Mouse (Mus musculus): ENCODE measurements around the gene Olfr1373.

Gene Olfr1373

DNA sequence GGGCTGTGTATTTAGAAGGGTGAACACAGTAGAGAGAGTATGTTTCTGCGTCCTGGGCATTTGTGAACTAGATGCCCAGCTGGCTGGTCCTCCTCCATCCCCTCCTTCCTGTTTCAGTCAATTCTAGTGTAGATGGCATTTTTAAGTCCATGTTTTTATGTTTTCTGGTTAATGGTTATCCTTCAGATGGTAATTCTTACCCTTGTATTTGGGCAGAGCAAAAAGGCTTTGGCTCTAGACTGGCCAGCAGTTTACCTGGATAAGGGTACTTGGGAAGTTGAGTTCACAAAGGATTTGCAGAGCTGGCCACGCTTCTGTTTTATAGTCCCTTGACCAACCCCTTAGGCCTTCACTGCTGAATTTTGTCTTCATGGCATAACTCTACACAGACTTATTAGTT lies 39.3 kb downstream of the Olfr1373 start:
- no peak for DNase-seq

DNA sequence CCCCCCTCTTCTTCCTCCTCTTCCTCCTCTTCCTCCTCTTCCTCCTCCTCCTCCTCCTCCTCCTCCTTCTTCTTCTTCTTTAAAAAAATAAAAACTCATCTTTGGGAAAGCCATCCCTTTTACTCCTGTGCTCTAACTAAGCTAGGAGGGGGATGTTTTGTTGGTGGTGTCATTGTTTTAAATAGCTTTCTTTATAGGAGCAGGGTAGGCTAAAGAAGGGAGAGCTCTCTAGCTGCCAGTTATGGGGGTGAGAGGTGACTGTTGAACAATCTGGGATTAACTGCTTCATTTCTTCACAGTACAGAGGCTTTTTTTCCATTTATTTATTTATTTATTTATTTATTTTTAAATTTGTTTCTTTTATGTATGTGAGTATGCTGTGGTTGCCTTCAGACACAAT lies 39.8 kb downstream of the Olfr1373 start:
- no peak for DNase-seq

DNA sequence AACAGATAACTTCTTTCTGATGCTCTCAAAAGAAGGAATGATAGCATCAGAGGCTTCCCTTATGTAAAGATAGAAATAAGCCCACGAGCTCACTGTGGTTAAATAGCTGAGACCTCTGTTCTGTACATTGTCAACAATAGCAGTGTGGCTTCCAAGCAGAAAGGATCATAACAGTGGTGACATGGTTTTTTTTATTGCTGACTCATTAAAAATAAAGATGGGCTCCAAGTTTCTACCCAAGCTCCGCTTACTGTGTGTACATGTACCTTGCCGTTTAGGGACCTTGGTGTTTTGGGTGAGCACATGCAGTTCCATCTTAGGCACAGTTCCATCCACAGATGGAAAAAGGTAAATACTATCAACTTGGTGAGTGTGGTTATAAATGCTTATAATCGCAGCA lies 42.4 kb downstream of the Olfr1373 start:
- DNase-seq = no peak

DNA sequence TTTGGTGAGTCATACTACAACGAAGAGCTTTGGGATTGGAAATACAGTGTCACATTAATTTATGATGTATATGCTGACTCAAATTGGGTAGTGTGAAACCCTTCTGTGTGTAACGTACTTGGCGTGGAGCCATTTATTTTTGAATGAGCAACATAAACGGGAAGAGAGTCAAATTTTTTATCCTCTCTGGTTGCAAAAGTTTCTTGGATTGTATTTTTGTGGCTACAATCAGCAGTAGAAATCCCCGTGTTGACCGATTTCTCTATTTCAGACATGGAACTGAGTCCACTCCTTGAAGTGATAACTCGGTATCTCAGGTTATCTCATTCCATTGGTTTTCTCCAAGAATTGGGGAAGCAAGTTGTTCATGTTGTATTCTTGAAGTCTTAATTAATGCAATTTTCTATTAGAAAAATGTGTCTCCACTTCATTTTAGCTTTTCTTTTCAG lies 45.5 kb downstream of the Olfr1373 start:
- no peak for DNase-seq

DNA sequence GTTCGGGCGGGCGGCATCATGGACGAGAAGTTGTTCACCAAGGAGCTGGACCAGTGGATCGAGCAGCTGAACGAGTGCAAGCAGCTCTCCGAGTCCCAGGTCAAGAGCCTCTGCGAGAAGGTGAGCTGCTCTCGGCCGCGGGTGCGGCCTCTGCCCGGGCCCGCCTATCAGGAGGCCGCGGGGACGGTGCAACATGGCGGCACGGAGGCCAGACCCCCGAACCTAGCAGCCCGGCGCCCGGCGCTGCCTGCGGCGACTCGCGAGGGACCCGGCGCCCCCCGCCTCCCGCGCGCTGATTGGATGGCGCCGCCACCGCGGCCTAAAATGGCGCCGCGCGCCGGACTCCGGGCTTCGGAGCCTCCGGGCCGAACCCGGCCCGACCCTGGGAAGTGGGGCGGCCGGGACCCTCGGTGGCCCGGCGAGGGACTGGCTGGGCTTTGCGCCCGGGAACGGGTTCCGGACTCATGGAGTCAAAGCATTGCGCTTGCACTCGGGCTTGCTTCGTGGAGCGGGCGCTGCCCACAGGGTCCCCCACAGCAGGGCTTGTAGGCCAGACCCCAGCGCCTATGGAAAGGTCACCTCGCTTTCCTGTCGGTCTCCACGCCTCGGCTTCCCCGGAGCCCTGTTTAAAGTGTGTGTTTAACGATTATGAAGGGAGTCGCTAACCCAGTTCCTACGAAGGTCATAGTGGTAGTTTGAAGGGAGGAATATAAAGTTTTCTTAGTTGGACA lies 46.1 kb downstream of the Olfr1373 start:
- DNase-seq = peak; percentile 76

DNA sequence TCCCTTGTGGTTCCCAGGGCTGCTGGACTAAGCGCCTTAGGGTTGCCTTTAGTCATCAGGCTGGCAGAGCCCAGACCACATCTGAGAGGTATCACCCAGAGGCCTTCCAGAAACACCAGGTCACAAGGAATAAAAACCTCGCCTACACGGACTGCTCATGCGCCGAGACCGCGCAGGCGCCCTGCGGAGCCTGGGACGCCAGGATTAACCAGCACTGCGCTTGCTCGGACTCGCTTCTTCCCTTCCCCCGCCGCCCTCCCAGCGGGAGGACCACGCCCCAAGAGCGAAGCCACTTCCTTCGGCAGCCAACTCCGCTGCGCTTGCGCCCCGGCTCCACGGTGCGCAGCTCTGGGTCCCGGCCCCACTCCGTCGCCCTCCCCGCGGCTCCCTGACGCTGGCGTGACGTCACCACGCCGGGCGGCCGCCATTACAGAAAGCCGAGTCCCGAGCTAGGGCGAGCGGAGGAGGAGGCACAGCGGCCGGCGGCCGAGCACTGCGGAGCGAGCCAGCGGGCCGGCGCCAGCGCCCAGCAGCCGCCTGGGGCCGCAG lies 46.9 kb downstream of the Olfr1373 start, which contains the start of gene Ppp2ca:
TSS of gene Ppp2ca (plus strand) at position 284 of the 549 bp plus-strand sequence.
- peak; percentile 100 for DNase-seq

DNA sequence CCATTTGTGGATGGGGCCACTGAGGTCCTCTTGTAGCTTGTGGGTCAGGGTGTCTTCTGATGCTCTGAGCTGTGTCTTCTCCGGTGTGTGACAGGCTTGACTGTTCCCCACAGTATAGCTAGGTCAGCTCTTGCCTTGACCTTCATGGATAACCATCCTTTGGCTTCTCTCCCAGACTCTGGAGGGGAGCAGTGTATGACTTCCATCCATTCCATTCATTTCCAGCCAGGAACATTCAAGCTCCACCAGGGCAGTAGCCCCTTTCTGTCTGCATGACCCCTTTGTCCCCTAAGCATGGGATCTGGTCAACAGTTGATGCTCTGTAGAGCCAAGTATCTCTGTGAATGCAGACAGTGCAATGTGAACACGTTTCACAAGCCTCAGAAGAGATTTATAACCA lies 47.7 kb downstream of the Olfr1373 start:
- DNase-seq = no peak

DNA sequence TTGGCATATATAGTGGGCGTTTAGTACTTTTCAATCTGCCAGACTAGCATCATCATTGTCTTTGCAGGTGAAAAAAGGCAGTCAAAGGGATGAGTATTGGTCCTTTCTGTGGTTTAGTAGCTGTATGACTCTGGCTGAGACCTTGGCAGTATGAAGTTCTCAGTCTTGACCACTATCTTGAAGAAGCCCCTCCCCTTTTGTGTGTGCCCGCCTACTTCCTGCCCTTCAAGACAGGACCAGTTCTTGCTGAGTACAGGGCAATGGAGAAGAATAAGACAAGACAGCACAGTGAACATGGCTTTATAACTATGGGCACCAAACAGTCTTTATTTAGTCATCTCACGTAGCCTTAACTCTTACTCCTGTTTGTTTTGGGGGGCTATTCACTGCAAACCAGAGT lies 48.3 kb downstream of the Olfr1373 start:
- DNase-seq = no peak
